In the genomic region with DNA sequence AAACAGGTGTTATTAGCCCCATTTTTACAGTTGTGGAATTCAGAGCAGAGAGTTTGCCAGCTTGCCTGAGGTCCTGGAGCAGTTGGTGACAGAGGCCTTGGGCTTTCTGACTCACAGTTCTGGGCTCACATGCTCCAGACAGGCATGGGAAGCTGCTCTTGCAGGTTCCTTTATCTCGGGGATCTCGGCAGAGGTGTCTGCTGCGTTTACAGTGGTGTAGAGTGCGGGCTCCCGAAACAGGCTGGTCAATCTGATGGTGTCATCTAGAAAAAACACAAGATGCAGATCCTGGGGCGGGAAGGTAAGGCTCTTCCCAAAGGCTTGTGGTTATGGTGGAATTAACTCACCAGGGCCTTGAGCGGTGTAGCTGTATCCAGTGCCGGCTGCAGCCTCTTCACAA, we compare ENCODE assay signal across 13 mouse cellular contexts. TPM values are rescaled to one million over a fixed set of nuclear protein-coding genes. Genes with fewer than 3 reads are reported as not detected.
DNase-seq lines count a peak whose midpoint lies in the region; ATAC-seq lines count a peak whose summit lies in the region.
"Had no signal": no experiment of that assay in that cellular context is flagged by ENCODE, and none has a peak within 500 bp of the region (broad histone marks: within the 10 kb centered on the region; RNA-seq: fewer than 3 reads in every experiment).

No protein-coding gene starts in this region.

- DNase-seq in adrenal gland, adult (ENCODE audit: inconsistent age in 2 of 2, low spot score in 1 of 2) = peak; percentile 78 to 88
- no peak for DNase-seq in adrenal gland, postnatal 4 days (ENCODE audit: low spot score in 2 of 2)
- DNase-seq in limb, embryonic 10.5 days (ENCODE audit: low spot score) = no peak
- peak; percentile 69 for DNase-seq in MN1 (ENCODE audit: low spot score)
- no peak for DNase-seq in cerebellum, postnatal 36 days
- DNase-seq: cerebellum, adult 9-10 months; layer of hippocampus, adult 9-11 months had no signal

- H3K9ac ChIP-seq in limb, embryonic 13.5 days = no peak overlapping the region; the same call in 1 of the 2 replicates
- H3K9ac ChIP-seq in limb, embryonic 15.5 days = no peak overlapping the region
- H3K9ac ChIP-seq: embryonic facial prominence, embryonic 15.5 days; hindbrain, embryonic 15.5 days; midbrain, embryonic 13.5 days had no signal

- H3K9me3 ChIP-seq in limb, embryonic 13.5 days = no peaks in the 10 kb centered on the region
- H3K9me3 ChIP-seq in limb, embryonic 10.5 days (replicated peaks) = no peaks in the 10 kb centered on the region
- no peaks in the 10 kb centered on the region for H3K9me3 ChIP-seq in limb, embryonic 15.5 days
- H3K9me3 ChIP-seq: embryonic facial prominence, embryonic 15.5 days; hindbrain, embryonic 15.5 days; midbrain, embryonic 13.5 days had no signal

- peaks cover 30% of the 10 kb centered on the region for H3K4me1 ChIP-seq in limb, embryonic 13.5 days
- peaks cover 22% of the 10 kb centered on the region for H3K4me1 ChIP-seq in limb, embryonic 10.5 days
- peaks cover 38% of the 10 kb centered on the region for H3K4me1 ChIP-seq in limb, embryonic 15.5 days

- 54% methylated on average over 8 of the region's 8 CpGs for WGBS in limb, embryonic 13.5 days
- WGBS in limb, embryonic 10.5 days = 53% methylated on average over 8 of the region's 8 CpGs
- WGBS in limb, embryonic 15.5 days = 41% methylated on average over 8 of the region's 8 CpGs

- H3K4me3 ChIP-seq in limb, embryonic 13.5 days = no peak overlapping the region
- no peak overlapping the region for H3K4me3 ChIP-seq in limb, embryonic 10.5 days
- H3K4me3 ChIP-seq in limb, embryonic 15.5 days = no peak overlapping the region
- H3K4me3 ChIP-seq: embryonic facial prominence, embryonic 15.5 days; hindbrain, embryonic 15.5 days; midbrain, embryonic 13.5 days had no signal

- H3K27me3 ChIP-seq in limb, embryonic 13.5 days = no peaks in the 10 kb centered on the region
- H3K27me3 ChIP-seq in limb, embryonic 10.5 days (ENCODE audit: low read depth, poor library complexity, severe bottlenecking) = no peaks in the 10 kb centered on the region
- H3K27me3 ChIP-seq in limb, embryonic 15.5 days = no peaks in the 10 kb centered on the region
- H3K27me3 ChIP-seq: embryonic facial prominence, embryonic 15.5 days; hindbrain, embryonic 15.5 days; midbrain, embryonic 13.5 days had no signal

- H3K27ac ChIP-seq in limb, embryonic 13.5 days = peak overlapping the region; percentile 33; the same call in 1 of the 2 replicates
- no peak overlapping the region for H3K27ac ChIP-seq in limb, embryonic 10.5 days
- peak overlapping the region; percentile 33; the same call in 1 of the 2 replicates for H3K27ac ChIP-seq in limb, embryonic 15.5 days
- H3K27ac ChIP-seq: embryonic facial prominence, embryonic 15.5 days; hindbrain, embryonic 15.5 days; midbrain, embryonic 13.5 days had no signal

- H3K36me3 ChIP-seq in limb, embryonic 13.5 days = peaks cover 10% of the 10 kb centered on the region
- H3K36me3 ChIP-seq in limb, embryonic 10.5 days = peaks cover 16% of the 10 kb centered on the region
- no peaks in the 10 kb centered on the region for H3K36me3 ChIP-seq in limb, embryonic 15.5 days
- H3K36me3 ChIP-seq: hindbrain, embryonic 15.5 days; midbrain, embryonic 13.5 days had no signal

- ATAC-seq in limb, embryonic 13.5 days (ENCODE audit: low FRiP score, low read depth) = no peak
- ATAC-seq in limb, embryonic 15.5 days (ENCODE audit: insufficient number of reproducible peaks, low FRiP score, low TSS enrichment, low read depth) = no peak
- no peak for ATAC-seq in inflammation-experienced regulatory T-cells, adult 6 months
- ATAC-seq: midbrain, embryonic 13.5 days had no signal

- H3K4me2 ChIP-seq in limb, embryonic 13.5 days (replicated peaks) = no peak overlapping the region
- H3K4me2 ChIP-seq in limb, embryonic 15.5 days = no peak overlapping the region
- H3K4me2 ChIP-seq: embryonic facial prominence, embryonic 15.5 days; hindbrain, embryonic 15.5 days; midbrain, embryonic 13.5 days had no signal

RNA-seq across cellular contexts. Expression of a gene that starts 50.6 kb away (rescaled TPM):
- 100 to 1,000 TPM; 150 to 153 TPM for total RNA-seq in adrenal gland, postnatal 4 days (2021)
- 146 and 149 TPM in 2 replicates for polyA plus RNA-seq in limb, embryonic 13.5 days (2015; fragmentation: Nextera tagmentation; extraction: Ambion mirVana)
- 136 and 148 TPM in 2 replicates for polyA plus RNA-seq in limb, embryonic 10.5 days (2016; fragmentation: Nextera tagmentation; extraction: Ambion mirVana)
- 141 and 142 TPM in 2 replicates for polyA plus RNA-seq in limb, embryonic 15.5 days (2015; fragmentation: Nextera tagmentation; extraction: Ambion mirVana)
- polyA plus RNA-seq in inflammation-experienced regulatory T-cells, adult 6 months (2017; shearing (Covaris generic)) = 100 to 1,000 TPM; 506 to 623 (median 523) TPM

Comparison
In these comparisons a context has a peak if more than half of its experiments do, and no peak if none do; other contexts are left out.
1. DNase-seq: peak in adrenal gland, adult (2 of 2) and MN1 (single experiment); none in adrenal gland, postnatal 4 days (0 of 2), limb, embryonic 10.5 days (single experiment) and cerebellum, postnatal 36 days (0 of 2).